Mouse (Mus musculus) cerebellum, adult 2 months (tissue): ENCODE measurements around the gene Ces2g.

Experiments used
- CTCF ChIP-seq: fragments of 200-500 bp; IDR thresholded peaks from 2 replicates; pipeline ENCODE4 v1.5.1; 2011; ENCODE audit warnings: low read depth, mild to moderate bottlenecking, control low read depth, low read length, moderate library complexity, borderline replicate concordance; ENCODE audit not compliant: insufficient read depth
- POLR2A ChIP-seq: fragments of 200-500 bp; IDR thresholded peaks from 2 replicates; pipeline ENCODE4 v1.6.1; 2011; ENCODE audit warnings: low read length, control low read depth, borderline replicate concordance; ENCODE audit not compliant: insufficient read depth

DNA sequence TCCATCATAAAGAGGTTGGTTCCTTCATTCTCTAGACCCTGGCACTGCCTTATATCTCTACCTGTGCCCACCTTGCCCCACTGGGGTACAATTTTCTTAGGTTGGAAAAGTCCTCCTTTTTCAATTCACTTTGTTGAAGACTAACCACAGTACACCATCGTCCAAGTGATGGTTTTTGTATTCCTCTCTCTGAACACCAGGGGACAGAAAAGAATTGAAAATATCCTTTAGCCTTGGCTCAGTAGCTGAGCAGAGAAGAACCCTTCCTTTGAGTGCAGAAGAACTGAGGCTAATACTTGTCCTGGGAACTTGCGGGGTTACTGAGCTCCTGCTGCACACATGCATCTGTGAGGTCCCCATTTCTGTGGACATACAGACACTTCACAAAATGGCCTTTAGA lies 16.9 kb upstream of the Ces2g start:
- TF ChIP-seq CTCF (no peak), POLR2A (no peak)
